Mouse (Mus musculus) megakaryocyte, embryonic 14.5 days (primary cell): ENCODE measurements around the gene Ptpn21.

Source experiments
- FLI1 ChIP-seq: IDR thresholded peaks from 2 replicates; pipeline ENCODE4 v1.6.1; 2012; ENCODE audit warnings: low read length, inconsistent platforms, mixed read lengths
- GATA1 ChIP-seq: IDR thresholded peaks from 3 replicates; pipeline ENCODE4 v1.6.1; 2012; ENCODE audit warnings: mixed read lengths, low read length, inconsistent platforms, borderline replicate concordance

DNA sequence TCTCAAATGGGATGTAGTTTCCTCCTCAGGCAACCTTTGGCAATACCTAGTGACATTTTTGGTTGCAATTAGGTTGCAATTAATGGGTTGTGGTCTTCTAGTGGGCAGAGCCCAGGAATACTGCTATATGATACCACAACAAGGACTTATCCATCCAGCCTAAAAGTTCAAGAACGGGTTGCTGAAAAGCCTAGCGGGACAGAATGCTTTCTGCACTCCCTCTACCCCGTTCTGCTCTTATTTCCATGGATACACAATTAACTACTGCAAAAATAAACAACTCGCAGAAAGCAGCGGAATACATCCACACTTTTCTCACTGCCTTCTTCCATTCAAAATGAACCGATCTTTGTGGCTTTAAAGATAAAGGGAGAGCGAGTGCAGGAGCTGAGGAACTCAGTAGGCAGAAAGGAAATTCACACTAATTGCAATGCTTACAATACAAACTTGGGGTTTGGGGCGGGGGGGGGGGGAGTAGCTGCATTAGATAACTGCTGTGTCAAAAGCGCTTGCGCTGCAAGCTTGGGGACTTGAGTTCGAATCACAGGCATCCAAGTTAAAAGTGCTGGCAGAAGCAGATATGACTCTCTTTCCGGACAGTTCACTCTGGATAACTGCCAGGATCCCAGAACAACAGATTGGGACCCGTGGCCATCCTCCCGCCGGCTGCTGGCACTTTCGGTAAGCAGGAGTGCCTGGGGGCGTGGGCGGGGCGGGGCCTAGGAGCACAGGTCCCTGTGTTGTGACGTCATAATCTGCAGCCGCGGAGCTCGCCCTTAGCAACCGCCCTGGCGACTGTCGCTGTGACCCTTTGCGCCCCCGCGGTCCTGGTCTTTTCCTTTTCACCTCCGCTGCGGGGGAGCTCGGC, 109.6 kb downstream of the Ptpn21 start, which contains the start of gene Spata7:
- TF ChIP-seq GATA1 (no peak), FLI1 (no peak)
